Mouse (Mus musculus): ENCODE data around the gene Tubal3. TPM values are rescaled to one million over a fixed set of nuclear protein-coding genes. Genes with fewer than 3 reads are reported as not detected.

Gene Tubal3
- 104 TPM for polyA plus RNA-seq (2014; fragmentation: Illumina TruSeq; extraction: RNeasy Lipid Tissue Mini Kit (QIAGEN cat#74804); ENCODE audit: low replicate concordance)

GRCm38 (mm10) chr13:3917571-3918311 lies at the start of gene Tubal3, which contains the start of gene Net1:
Tubal3 (plus strand) TSS chr13:3918274.
Net1 (minus strand) TSS chr13:3918220.

GRCm38 (mm10) chr13:3945249-3945648 lies 27.2 kb downstream of the Tubal3 start, which contains the start of gene Ucn3:
Ucn3 (minus strand) TSS chr13:3945349.

Other genes starting within 250 kb of the Tubal3 start
- gene Calml3, start 114.0 kb upstream of the Tubal3 start, polyA plus RNA-seq (2014; fragmentation: Illumina TruSeq; extraction: RNeasy Lipid Tissue Mini Kit (QIAGEN cat#74804); ENCODE audit: low replicate concordance), result not detected
- not detected for gene Calm4, start 80.5 kb upstream of the Tubal3 start, polyA plus RNA-seq (2014; fragmentation: Illumina TruSeq; extraction: RNeasy Lipid Tissue Mini Kit (QIAGEN cat#74804); ENCODE audit: low replicate concordance)
- not detected for gene Calm5, start 64.1 kb upstream of the Tubal3 start, polyA plus RNA-seq (2014; fragmentation: Illumina TruSeq; extraction: RNeasy Lipid Tissue Mini Kit (QIAGEN cat#74804); ENCODE audit: low replicate concordance)
- gene Net1, start 54 bp upstream of the Tubal3 start, polyA plus RNA-seq (2014; fragmentation: Illumina TruSeq; extraction: RNeasy Lipid Tissue Mini Kit (QIAGEN cat#74804); ENCODE audit: low replicate concordance), result 648 TPM
- gene Ucn3, start 27.1 kb downstream of the Tubal3 start, polyA plus RNA-seq (2014; fragmentation: Illumina TruSeq; extraction: RNeasy Lipid Tissue Mini Kit (QIAGEN cat#74804); ENCODE audit: low replicate concordance), result not detected
- gene Akr1c14, start 130.7 kb downstream of the Tubal3 start, polyA plus RNA-seq (2014; fragmentation: Illumina TruSeq; extraction: RNeasy Lipid Tissue Mini Kit (QIAGEN cat#74804); ENCODE audit: low replicate concordance), result 213 TPM
- not detected for gene Akr1c18, start 232.4 kb downstream of the Tubal3 start, polyA plus RNA-seq (2014; fragmentation: Illumina TruSeq; extraction: RNeasy Lipid Tissue Mini Kit (QIAGEN cat#74804); ENCODE audit: low replicate concordance)